Mouse (Mus musculus) layer of hippocampus, adult 9-11 months (tissue): ENCODE measurements at regions not wholly inside any gene's neighbourhood (a gene's known extent, or its start where the extent isn't known, plus 50 kb on each side); places are given as distances from the start of the nearest gene placed in this dataset.
A peak's percentile ranks its signal among the peaks of the same experiment; 100 is the strongest.

Source experiments
- DNase-seq: peaks from one replicate; pipeline ENCODE4 v3.0.0; 2022

- no peak for DNase-seq
Measured at GRCm38 (mm10) chr11:19356151-19356550, 337.4 kb upstream of the Meis1 start.

GRCm38 (mm10) chr11:19369152-19369551 lies 350.4 kb upstream of the Meis1 start:
- DNase-seq = no peak

- DNase-seq = no peak
Measured at GRCm38 (mm10) chr11:19373476-19373875, 354.7 kb upstream of the Meis1 start.

GRCm38 (mm10) chr11:19380935-19381334 lies 362.1 kb upstream of the Meis1 start:
- no peak for DNase-seq

- DNase-seq = no peak
Measured at GRCm38 (mm10) chr11:19389136-19389535, 370.4 kb upstream of the Meis1 start.

- no peak for DNase-seq
Measured at GRCm38 (mm10) chr11:19392190-19392589, 373.4 kb upstream of the Meis1 start.

- no peak for DNase-seq
Measured at GRCm38 (mm10) chr11:19394372-19394771, 375.6 kb upstream of the Meis1 start.

- DNase-seq = no peak
Measured at GRCm38 (mm10) chr11:19400396-19400795, 381.6 kb upstream of the Meis1 start.

GRCm38 (mm10) chr11:19420143-19420542 lies 401.4 kb upstream of the Meis1 start:
- DNase-seq = no peak

- DNase-seq = no peak
Measured at GRCm38 (mm10) chr11:19423268-19423667, 404.5 kb upstream of the Meis1 start.

GRCm38 (mm10) chr11:19423841-19424815 lies 405.3 kb upstream of the Meis1 start:
- DNase-seq = peak; percentile 54

GRCm38 (mm10) chr11:19427559-19427958 lies 408.8 kb upstream of the Meis1 start:
- DNase-seq = no peak

- no peak for DNase-seq
Measured at GRCm38 (mm10) chr11:19433680-19434619, 415.2 kb upstream of the Meis1 start.

GRCm38 (mm10) chr11:19438385-19438784 lies 419.6 kb upstream of the Meis1 start:
- no peak for DNase-seq

GRCm38 (mm10) chr11:19441936-19442335 lies 423.2 kb upstream of the Meis1 start:
- DNase-seq = peak; percentile 2

GRCm38 (mm10) chr11:19455391-19456290 lies 436.9 kb upstream of the Meis1 start:
- no peak for DNase-seq

- DNase-seq = no peak
Measured at GRCm38 (mm10) chr11:19456577-19456976, 437.8 kb upstream of the Meis1 start.

GRCm38 (mm10) chr11:19463730-19464358 lies 445.1 kb upstream of the Meis1 start:
- DNase-seq = no peak

GRCm38 (mm10) chr11:19468373-19468772 lies 449.6 kb upstream of the Meis1 start:
- no peak for DNase-seq

GRCm38 (mm10) chr11:19468803-19469202 lies 450.0 kb upstream of the Meis1 start:
- DNase-seq = no peak

GRCm38 (mm10) chr11:19470648-19471341 lies 452.0 kb upstream of the Meis1 start:
- no peak for DNase-seq
